Mouse (Mus musculus) embryonic facial prominence, embryonic 12.5 days (tissue): ENCODE data around the gene Arhgap45. TPM values are rescaled to one million over a fixed set of nuclear protein-coding genes. Genes with fewer than 3 reads are reported as not detected.
"Not testable (repeated sequence)": the region's sequence is repeated elsewhere in the genome, so short reads cannot be mapped to it uniquely, and the experiment has no call there.

Experiments
- ATAC-seq: fragments of 200-750 bp; cut with Nextera tagmentation; 2 replicates; pipeline ENCODE4 v1.8.0; 2017; ENCODE audit not compliant: insufficient number of reproducible peaks, insufficient read depth, low FRiP score, low TSS enrichment
- H3K27ac ChIP-seq: fragments of 300-500 bp; sonication (generic); 2 replicates; pipeline ENCODE4 v1.5.1; 2016; ENCODE audit warnings: mild to moderate bottlenecking
- H3K27me3 ChIP-seq: fragments of 300-500 bp; sonication (generic); 2 replicates; pipeline ENCODE4 v1.6.1; 2016; ENCODE audit warnings: mild to moderate bottlenecking, moderate library complexity
- H3K36me3 ChIP-seq: fragments of 300-500 bp; sonication (generic); 2 replicates; pipeline ENCODE4 v1.6.1; 2016; ENCODE audit warnings: mild to moderate bottlenecking
- H3K4me1 ChIP-seq: fragments of 300-500 bp; sonication (generic); 2 replicates; pipeline ENCODE4 v1.6.1; 2016
- H3K4me2 ChIP-seq: fragments of 300-500 bp; sonication (generic); replicated peaks from 2 replicates; pipeline ENCODE4 v1.6.1; 2016; ENCODE audit warnings: mild to moderate bottlenecking, moderate library complexity
- H3K4me3 ChIP-seq: fragments of 300-500 bp; sonication (generic); 2 replicates; pipeline ENCODE4 v1.5.1; 2016; ENCODE audit warnings: mild to moderate bottlenecking
- H3K9ac ChIP-seq: fragments of 300-500 bp; sonication (generic); 2 replicates; pipeline ENCODE4 v1.6.1; 2016; ENCODE audit warnings: mild to moderate bottlenecking, moderate library complexity
- H3K9me3 ChIP-seq: fragments of 300-500 bp; sonication (generic); 2 replicates; pipeline ENCODE4 v1.6.1; 2016; ENCODE audit warnings: mild to moderate bottlenecking, moderate library complexity
- WGBS: fragments of 180-500 bp; shearing (Covaris S2); methylation state at CpG from one replicate; pipeline ENCODE4 v1.1.7; 2016; 5-methylcytosine and 5-hydroxymethylcytosine counted together
- polyA plus RNA-seq: library from polyadenylated mRNA; unstranded; fragments of >200 nt; fragmentation: Nextera tagmentation; extraction: Ambion mirVana; gene quantifications from 2 replicates; pipeline ENCODE4 v1.2.1, GENCODE M21; 2016

Arhgap45 gene
- polyA plus RNA-seq, 1 experiment from 2014 or later, result 8.1 TPM

DNA sequence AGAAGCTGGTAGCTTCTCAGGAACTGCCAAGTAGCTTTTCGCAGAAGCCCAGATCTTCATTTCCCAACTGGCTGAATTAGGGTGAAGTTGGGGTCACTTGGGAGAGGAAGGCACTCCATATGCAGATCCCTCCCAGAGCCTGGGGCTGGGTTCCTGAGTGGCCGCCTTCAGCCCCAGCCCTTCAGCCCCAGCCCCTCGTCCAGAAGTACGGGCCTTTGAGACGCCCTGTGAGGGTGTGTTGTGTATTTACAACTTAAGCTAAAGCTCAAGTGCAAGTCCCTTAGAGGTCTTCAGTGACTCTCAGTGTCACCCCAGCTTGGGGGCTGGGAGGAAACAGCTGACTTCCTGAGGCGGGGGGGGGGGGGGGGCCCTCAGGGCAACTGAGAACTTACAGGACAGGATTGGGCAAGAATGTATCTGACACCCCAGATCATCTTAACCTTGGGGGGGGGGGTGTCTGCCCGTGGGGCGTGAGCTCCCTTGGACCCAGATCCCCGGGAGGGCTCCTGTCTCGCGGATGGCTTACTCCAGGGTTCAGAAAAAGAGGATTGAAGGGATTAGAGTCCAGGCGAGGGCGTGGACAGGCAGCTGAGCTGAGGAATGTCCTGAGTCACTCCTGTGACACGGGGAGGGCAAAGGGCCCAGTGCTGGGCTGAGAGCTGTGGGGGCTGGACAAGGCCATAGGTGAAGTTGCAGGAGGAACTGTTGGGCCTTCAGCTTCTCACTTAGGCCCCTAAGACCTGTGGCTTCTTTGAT, 35.3 kb downstream of the Arhgap45 start:
- H3K4me3 ChIP-seq, result no peak overlapping the region
- peaks cover 12% of the 10 kb centered on the region for H3K36me3 ChIP-seq
- ATAC-seq, result no peak
- H3K4me2 ChIP-seq, result no peak overlapping the region
- no peaks in the 10 kb centered on the region for H3K27me3 ChIP-seq
- no peaks in the 10 kb centered on the region for H3K9me3 ChIP-seq
- 27% methylated on average over 14 of the region's 14 CpGs for WGBS
- peak overlapping the region; percentile 55; the same call in 1 of the 2 replicates for H3K27ac ChIP-seq
- H3K4me1 ChIP-seq, result peaks cover 28% of the 10 kb centered on the region
- H3K9ac ChIP-seq, result no peak overlapping the region

DNA sequence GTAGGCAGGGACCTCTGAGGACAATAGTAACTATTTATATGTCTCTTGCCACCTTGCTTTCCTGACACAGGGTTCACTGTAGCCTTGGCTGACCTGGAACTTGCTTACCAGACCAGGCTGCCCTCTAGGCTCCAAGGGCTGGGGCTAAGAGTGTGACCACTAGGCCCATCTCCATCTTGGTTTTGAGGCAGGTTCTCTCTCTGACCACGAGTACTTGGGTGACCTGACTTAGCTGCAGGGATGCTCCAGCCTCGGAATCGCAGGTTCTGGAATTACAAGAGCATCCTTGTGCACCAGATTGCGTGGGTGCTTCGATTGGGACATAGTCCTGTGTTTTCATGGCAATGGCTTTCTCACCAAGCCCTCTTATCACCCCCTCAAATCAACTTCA, 35.9 kb downstream of the Arhgap45 start:
- peaks cover 18% of the 10 kb centered on the region for H3K36me3 ChIP-seq
- H3K4me2 ChIP-seq, result no peak overlapping the region
- ATAC-seq, result no peak
- H3K9ac ChIP-seq, result no peak overlapping the region
- 84% methylated on average over 5 of the region's 5 CpGs for WGBS
- H3K4me3 ChIP-seq, result no peak overlapping the region
- H3K27ac ChIP-seq, result peak overlapping the region; percentile 55; the same call in 1 of the 2 replicates
- H3K4me1 ChIP-seq, result peaks cover 28% of the 10 kb centered on the region
- no peaks in the 10 kb centered on the region for H3K9me3 ChIP-seq
- no peaks in the 10 kb centered on the region for H3K27me3 ChIP-seq

DNA sequence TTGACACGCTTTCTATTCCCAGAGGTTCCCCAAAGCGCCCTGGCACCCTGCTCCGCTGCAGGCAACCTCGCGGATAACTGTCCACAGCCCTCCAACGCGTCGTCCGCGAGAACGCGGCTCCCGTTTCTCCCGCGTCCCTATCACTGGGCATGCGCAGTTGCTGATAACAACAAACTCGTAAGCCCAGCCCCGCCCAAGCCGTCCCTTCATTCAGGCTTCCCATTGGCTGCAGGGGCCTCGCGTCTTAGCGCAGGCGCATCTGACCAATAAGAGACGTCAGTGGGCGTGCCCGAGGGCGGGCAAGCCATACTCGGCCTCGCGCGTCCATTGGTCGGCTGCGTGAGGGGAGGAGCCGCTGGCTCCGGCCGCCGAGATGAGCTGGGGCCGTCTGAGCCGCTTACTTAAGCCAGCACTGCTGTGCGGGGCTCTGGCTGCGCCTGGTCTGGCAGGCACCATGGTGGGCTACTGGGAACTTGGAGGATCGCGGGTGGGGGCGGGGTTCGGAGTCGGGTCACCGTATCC, 36.9 kb downstream of the Arhgap45 start:
- Histone ChIP-seq H3K27ac (peak overlapping the region; percentile 97), H3K4me3 (peak overlapping the region; percentile 74), H3K9me3 (no peaks in the 10 kb centered on the region), H3K4me2 (peak overlapping the region; percentile 81), H3K27me3 (no peaks in the 10 kb centered on the region), H3K9ac (peak overlapping the region; percentile 92), H3K4me1 (peaks cover 22% of the 10 kb centered on the region), H3K36me3 (peaks cover 27% of the 10 kb centered on the region)
- ATAC-seq, result peak; percentile 97
- under 1% methylated on average over 47 of the region's 47 CpGs for WGBS

DNA sequence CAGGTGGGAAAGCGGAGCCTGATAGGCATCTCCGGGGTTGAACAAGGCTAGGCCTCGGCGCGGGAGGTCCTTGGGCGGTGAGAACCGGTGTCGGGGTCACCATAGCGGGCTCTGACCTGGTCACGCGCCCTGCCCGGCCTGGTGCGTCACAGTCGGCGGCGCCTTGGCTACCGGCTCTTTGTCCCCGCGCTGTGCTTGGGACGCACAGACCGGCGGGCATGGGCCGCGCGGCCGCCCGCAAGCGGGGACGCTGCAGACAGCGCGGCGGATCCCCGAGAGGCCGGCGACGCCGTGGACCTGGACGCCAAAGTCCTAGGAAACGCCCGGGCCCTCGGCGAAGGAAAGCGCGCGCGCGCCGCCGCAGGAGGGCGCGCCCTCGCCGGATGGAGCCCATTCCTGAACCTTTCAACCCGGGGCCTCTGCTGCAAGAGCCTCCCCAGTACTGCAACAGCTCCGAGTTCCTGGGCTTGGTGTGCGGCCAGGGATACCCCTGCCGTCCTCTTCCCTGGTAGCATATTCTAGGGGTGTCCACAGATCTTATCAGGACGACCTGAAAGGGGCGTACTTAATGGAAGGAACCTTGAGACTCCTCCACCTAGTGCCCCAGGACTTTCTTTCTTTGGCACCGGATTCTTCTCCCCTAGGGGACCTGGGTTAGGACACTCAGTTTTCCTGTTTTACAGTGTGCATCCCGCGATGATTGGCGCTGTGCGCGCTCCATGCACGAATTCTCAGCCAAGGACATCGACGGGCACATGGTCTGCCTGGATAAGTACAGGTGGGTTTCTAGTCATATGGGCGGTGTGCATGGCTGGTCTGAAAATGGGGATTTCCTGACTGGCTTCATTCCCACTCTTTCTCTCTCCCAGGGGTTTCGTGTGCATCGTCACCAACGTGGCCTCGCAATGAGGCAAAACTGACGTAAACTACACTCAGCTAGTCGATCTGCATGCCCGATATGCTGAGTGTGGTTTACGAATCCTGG, 37.7 kb downstream of the Arhgap45 start:
- Histone ChIP-seq H3K36me3 (peaks cover 33% of the 10 kb centered on the region), H3K27ac (peak overlapping the region; percentile 97), H3K27me3 (no peaks in the 10 kb centered on the region), H3K4me1 (peaks cover 18% of the 10 kb centered on the region), H3K4me2 (peak overlapping the region; percentile 81), H3K4me3 (peak overlapping the region; percentile 74), H3K9me3 (no peaks in the 10 kb centered on the region), H3K9ac (peak overlapping the region; percentile 92)
- 2% methylated on average over 77 of the region's 77 CpGs for WGBS
- peak; percentile 24 for ATAC-seq

DNA sequence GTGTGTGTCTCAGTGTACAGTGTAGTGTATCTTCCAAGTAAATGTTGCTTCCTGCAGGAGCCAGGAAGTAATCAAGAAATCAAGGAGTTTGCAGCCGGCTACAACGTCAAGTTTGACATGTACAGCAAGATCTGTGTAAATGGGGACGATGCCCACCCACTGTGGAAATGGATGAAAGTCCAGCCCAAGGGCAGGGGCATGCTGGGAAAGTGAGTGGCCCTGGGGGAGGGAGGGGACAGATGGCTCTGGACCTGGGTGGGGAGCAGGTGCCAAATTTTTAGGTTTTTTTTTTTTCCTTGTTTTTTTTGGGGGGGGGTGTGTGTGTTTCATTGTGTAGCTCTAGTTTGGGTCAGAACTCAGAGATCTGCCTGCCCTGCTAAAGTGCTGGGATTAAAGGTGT, 38.5 kb downstream of the Arhgap45 start:
- Histone ChIP-seq H3K36me3 (peaks cover 41% of the 10 kb centered on the region), H3K4me1 (peaks cover 18% of the 10 kb centered on the region), H3K4me3 (peak overlapping the region; percentile 74), H3K9ac (peak overlapping the region; percentile 92), H3K4me2 (peak overlapping the region; percentile 81)
- 22% methylated on average over 3 of the region's 3 CpGs for WGBS
- not testable (repeated sequence) for ATAC-seq, H3K27me3 ChIP-seq, H3K9me3 ChIP-seq, H3K27ac ChIP-seq

DNA sequence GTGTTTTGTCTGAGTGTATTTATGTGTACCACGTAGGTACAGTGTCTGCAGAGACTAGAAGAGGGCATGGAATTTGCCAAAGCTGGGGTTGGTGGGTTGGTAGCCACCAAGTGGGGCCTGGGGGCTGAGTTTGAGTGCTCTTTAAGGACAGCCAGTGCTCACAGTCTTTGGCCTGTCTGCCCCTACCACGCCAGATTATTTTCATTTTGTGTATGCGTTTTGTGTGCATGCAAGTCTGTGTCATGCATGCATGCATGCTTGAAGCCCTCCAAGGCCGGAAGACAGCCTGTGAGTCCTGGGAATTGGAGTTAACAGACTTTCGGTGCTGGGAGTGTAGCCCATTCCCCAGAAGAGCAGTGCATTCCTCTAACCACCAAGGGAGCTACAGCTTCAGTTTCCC, 38.9 kb downstream of the Arhgap45 start:
- H3K27me3 ChIP-seq, result no peaks in the 10 kb centered on the region
- ATAC-seq, result no peak
- no peaks in the 10 kb centered on the region for H3K9me3 ChIP-seq
- peaks cover 46% of the 10 kb centered on the region for H3K36me3 ChIP-seq
- 76% methylated on average over 5 of the region's 5 CpGs for WGBS
- H3K4me3 ChIP-seq, result peak overlapping the region; percentile 17; the same call in 1 of the 2 replicates
- H3K4me2 ChIP-seq, result peak overlapping the region; percentile 81
- H3K4me1 ChIP-seq, result peaks cover 18% of the 10 kb centered on the region
- H3K9ac ChIP-seq, result peak overlapping the region; percentile 1; the same call in 1 of the 2 replicates
- H3K27ac ChIP-seq, result no peak overlapping the region

DNA sequence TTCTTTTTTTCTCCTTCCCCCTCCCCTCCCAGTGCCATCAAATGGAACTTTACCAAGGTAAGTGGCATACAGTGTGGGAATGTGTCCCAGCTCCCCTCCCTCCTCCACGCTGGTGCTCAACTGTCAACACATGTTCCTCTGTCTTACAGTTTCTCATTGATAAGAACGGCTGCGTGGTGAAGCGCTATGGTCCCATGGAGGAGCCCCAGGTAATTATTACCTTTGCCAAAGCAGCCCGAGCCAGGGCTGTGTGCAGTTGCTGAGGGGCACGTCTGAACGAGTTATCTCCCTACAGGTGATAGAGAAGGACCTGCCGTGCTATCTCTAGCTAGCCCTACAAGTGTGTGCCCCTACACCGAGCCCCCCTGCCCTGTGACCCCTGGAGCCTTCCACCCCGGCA, 39.4 kb downstream of the Arhgap45 start:
- H3K36me3 ChIP-seq, result peaks cover 51% of the 10 kb centered on the region
- no peak overlapping the region for H3K4me3 ChIP-seq
- 78% methylated on average over 10 of the region's 10 CpGs for WGBS

DNA sequence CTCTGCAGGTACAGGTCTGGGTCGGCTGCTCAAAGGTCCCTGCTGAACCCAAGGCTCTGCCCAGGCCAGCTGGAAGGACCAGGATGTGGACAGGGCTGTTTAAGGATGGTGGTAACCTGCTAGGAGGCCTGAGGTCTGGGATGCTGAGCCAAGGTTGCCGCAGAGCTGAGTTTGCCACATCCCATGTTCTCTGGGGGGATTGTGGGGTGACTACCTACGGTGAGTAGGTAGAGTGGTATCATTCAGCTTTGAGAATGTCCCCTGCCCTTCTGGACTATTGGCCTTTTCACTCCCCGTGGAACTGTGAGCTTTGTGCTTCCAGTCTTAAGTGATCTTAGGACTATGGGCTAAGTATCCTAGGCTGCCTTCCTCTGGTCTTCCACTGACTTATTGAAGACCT, 40.1 kb downstream of the Arhgap45 start:
- Histone ChIP-seq H3K4me2 (no peak overlapping the region), H3K27me3 (no peaks in the 10 kb centered on the region), H3K9ac (no peak overlapping the region), H3K4me1 (peaks cover 18% of the 10 kb centered on the region), H3K27ac (no peak overlapping the region), H3K36me3 (peaks cover 57% of the 10 kb centered on the region), H3K9me3 (no peaks in the 10 kb centered on the region), H3K4me3 (no peak overlapping the region)
- no peak for ATAC-seq
- 90% methylated on average over 4 of the region's 4 CpGs for WGBS

More for the DNA sequence above, 39.4 kb downstream of the Arhgap45 start:
- H3K4me1 ChIP-seq, result peaks cover 18% of the 10 kb centered on the region
- no peak overlapping the region for H3K27ac ChIP-seq
- no peaks in the 10 kb centered on the region for H3K27me3 ChIP-seq
- 0 out of 2 replicates have a peak overlapping the region, but pooled peaks have one; percentile 1 for H3K9ac ChIP-seq
- no peak for ATAC-seq
- H3K9me3 ChIP-seq, result no peaks in the 10 kb centered on the region
- H3K4me2 ChIP-seq, result no peak overlapping the region; the same call in 1 of the 2 replicates

DNA sequence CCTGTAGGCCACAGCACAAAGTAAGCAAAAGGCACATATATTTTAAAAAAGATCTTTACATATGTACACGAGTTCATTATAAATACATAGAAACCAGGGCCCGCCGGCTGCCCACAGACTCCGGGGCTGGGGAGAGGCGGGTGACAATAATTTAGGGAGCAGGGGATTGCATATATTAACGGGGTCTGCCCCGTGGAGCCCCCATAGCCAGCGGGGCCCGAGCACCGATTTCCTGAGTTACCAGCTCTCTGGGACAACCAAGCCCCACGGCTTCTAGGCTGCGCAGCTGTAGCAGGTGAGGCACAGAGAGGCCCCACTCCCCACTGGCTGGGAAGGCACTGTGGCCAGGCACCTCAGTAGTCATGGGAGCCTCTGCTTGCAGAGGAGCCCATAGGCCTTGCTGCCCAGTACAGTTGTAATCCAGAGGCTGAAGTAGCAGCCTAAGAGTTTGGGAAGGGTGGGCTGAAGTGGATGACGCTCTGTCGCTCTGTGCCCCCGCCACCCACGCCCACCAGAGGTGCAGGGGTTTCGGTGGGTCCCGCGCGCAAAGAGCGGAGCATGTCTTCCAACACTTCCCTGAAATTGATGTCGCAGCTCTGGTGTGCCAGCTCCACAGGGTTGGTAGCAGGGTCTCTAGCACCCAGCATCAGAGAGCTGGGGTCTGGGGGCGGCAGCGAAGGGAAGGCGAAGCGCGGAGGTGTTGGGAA, 40.7 kb downstream of the Arhgap45 start:
- H3K4me3 ChIP-seq, result no peak overlapping the region
- no peaks in the 10 kb centered on the region for H3K27me3 ChIP-seq
- no peak overlapping the region for H3K27ac ChIP-seq
- peaks cover 64% of the 10 kb centered on the region for H3K36me3 ChIP-seq
- WGBS, result 89% methylated on average over 27 of the region's 27 CpGs
- H3K4me1 ChIP-seq, result peaks cover 15% of the 10 kb centered on the region
- ATAC-seq, result no peak
- no peaks in the 10 kb centered on the region for H3K9me3 ChIP-seq
- H3K4me2 ChIP-seq, result no peak overlapping the region
- H3K9ac ChIP-seq, result no peak overlapping the region

DNA sequence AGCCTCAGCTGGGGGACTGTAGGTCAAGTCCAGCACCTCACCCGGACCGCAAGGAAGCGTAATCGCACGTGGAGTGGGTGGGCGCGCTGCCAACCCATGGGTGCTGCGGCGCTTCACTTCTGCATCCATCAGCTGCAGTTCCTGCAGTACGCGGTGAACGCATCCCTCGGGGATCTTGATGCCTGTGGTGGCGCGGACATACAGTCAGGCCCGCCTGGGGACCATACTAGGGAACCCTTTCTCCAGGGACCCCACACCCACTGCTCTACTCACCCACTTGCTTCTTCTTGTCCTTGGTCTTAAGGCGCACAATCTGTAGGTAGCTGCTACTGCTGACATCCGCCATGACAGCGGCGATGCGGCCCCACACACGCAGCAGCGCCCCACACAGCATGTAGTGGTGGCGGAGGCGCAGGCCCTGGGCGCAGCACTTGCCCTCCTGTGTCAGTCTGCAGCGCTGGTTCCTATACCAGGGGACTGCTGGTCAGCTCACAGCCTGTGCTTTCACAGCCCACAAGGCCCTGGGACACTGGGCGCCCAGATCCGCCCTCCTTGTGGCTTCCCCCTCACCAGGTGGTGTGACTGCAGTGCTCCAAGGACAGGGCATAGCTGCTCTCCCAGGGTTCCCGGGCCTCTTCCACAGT, 41.4 kb downstream of the Arhgap45 start:
- no peak for ATAC-seq
- no peak overlapping the region for H3K4me2 ChIP-seq
- H3K27me3 ChIP-seq, result no peaks in the 10 kb centered on the region
- no peaks in the 10 kb centered on the region for H3K9me3 ChIP-seq
- H3K4me3 ChIP-seq, result no peak overlapping the region
- 76% methylated on average over 30 of the region's 30 CpGs for WGBS
- peak overlapping the region; percentile 17; the same call in 1 of the 2 replicates for H3K27ac ChIP-seq
- no peak overlapping the region for H3K9ac ChIP-seq
- H3K36me3 ChIP-seq, result peaks cover 70% of the 10 kb centered on the region
- peaks cover 14% of the 10 kb centered on the region for H3K4me1 ChIP-seq
